Mouse (Mus musculus): ENCODE measurements at regions not wholly inside any gene's neighbourhood (a gene's known extent, or its start where the extent isn't known, plus 50 kb on each side); places are given as distances from the start of the nearest gene placed in this dataset.

DNA sequence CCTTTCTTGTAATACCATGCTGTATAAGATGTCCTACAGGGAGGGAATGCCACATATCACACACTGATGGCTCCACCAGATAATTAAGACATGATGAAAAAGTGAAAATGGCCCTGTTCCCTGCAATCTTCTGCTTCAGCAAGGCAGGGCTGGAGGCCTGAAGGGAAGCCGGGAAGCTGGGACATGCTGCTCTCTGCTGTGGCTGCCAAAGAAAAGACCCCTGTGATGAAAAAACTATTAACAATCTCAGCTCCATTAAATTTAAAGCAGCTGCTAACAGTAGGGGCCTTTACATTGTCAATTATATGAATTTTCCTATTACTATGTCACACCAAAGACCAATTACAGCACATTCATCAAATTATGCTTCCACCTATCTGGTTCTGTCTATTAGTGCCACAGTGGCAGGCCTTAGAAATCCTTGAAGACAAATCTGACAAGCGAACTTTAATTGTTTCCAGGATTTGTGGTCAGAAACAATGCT lies 239.8 kb downstream of the Gm11232 start:
- no peaks in the 10 kb centered on the region for H3K36me3 ChIP-seq (ENCODE audit: control insufficient read depth, insufficient read depth, low read length)
- no peak for DNase-seq (ENCODE audit: low spot score)
- no peak overlapping the region for H3K27ac ChIP-seq (replicated peaks)
- no peak overlapping the region for H3K4me2 ChIP-seq (replicated peaks; ENCODE audit: low read depth)
- no peaks in the 10 kb centered on the region for H3K9me3 ChIP-seq (ENCODE audit: control insufficient read depth, low read length)
- no peak for ATAC-seq (ENCODE audit: low FRiP score, low TSS enrichment)
- TF ChIP-seq CTCF (IDR thresholded peaks at IDR 0.05; ENCODE audit: low read depth) = no peak
- no peak for TF ChIP-seq EP300 (optimal IDR thresholded peaks at IDR 0.05)
- no peak overlapping the region for H3K4me3 ChIP-seq (ENCODE audit: low read depth, low read length)
- no peaks in the 10 kb centered on the region for H3K4me1 ChIP-seq (replicated peaks; ENCODE audit: control insufficient read depth, insufficient read depth)
- WGBS = 64% methylated on average over 2 of the region's 2 CpGs
- H3K27me3 ChIP-seq (ENCODE audit: control insufficient read depth, insufficient read depth, low read length) = no peaks in the 10 kb centered on the region
- H3K9ac ChIP-seq (ENCODE audit: low read length) = no peak overlapping the region

DNA sequence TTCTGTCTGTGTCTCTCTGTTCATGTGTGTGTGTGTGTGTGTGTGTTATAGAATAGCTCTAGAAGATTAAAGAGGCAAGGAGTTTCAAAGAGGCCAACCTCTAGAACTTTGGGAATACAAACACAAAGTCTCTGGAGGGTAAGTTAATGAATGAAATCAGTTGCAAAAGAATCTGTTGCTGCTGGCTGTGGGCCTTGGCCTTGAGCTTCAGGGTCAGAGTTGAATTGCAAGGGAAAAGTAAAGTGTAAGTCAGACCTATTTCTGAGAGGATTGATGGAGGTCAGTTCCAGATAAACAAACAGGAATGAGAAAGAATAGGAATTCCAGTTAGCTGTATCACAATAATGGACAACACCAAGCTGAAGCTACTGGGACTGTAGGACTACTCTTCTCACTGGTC lies 250.9 kb downstream of the Gm11232 start:
- H3K9me3 ChIP-seq (ENCODE audit: control insufficient read depth, low read length) = no peaks in the 10 kb centered on the region
- H3K27me3 ChIP-seq (ENCODE audit: control insufficient read depth, insufficient read depth, low read length) = no peaks in the 10 kb centered on the region
- H3K4me3 ChIP-seq (ENCODE audit: low read depth, low read length) = no peak overlapping the region
- no peak for DNase-seq (ENCODE audit: low spot score)
- no peak overlapping the region for H3K27ac ChIP-seq (replicated peaks)
- H3K36me3 ChIP-seq (ENCODE audit: control insufficient read depth, insufficient read depth, low read length) = no peaks in the 10 kb centered on the region
- no peak overlapping the region for H3K4me2 ChIP-seq (replicated peaks; ENCODE audit: low read depth)
- H3K4me1 ChIP-seq (replicated peaks; ENCODE audit: control insufficient read depth, insufficient read depth) = no peaks in the 10 kb centered on the region
- TF ChIP-seq EP300 (optimal IDR thresholded peaks at IDR 0.05) = no peak
- TF ChIP-seq CTCF (IDR thresholded peaks at IDR 0.05; ENCODE audit: low read depth) = no peak
- no peak overlapping the region for H3K9ac ChIP-seq (ENCODE audit: low read length)
- no peak for ATAC-seq (ENCODE audit: low FRiP score, low TSS enrichment)

DNA sequence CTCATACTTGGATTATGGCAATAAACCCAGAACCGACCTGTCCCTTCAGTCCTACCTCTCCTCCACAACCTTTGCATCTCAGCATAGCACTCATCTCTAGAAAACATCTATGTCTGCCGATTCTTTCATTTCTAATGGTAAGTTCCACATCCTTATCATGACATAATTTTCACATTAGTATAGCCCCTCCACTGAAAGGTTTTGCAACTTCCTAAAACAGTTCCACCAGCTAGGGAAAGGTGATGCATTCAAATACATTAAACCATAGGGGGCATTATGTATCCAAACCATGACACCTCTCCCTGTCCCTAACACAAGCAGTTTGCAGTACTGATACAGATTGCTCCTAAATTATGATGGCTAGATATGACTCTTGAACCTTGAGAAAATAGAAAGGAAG lies 268.0 kb downstream of the Gm11232 start:
- no peak for TF ChIP-seq CTCF (IDR thresholded peaks at IDR 0.05; ENCODE audit: low read depth)
- TF ChIP-seq EP300 (optimal IDR thresholded peaks at IDR 0.05) = no peak
- no peaks in the 10 kb centered on the region for H3K36me3 ChIP-seq (ENCODE audit: control insufficient read depth, insufficient read depth, low read length)
- 89% methylated on average over 2 of the region's 2 CpGs for WGBS
- no peaks in the 10 kb centered on the region for H3K9me3 ChIP-seq (ENCODE audit: control insufficient read depth, low read length)
- H3K27me3 ChIP-seq (ENCODE audit: control insufficient read depth, insufficient read depth, low read length) = no peaks in the 10 kb centered on the region
- no peak overlapping the region for H3K4me2 ChIP-seq (replicated peaks; ENCODE audit: low read depth)
- no peaks in the 10 kb centered on the region for H3K4me1 ChIP-seq (replicated peaks; ENCODE audit: control insufficient read depth, insufficient read depth)
- H3K9ac ChIP-seq (ENCODE audit: low read length) = no peak overlapping the region
- no peak for DNase-seq (ENCODE audit: low spot score)
- H3K27ac ChIP-seq (replicated peaks) = no peak overlapping the region
- no peak overlapping the region for H3K4me3 ChIP-seq (ENCODE audit: low read depth, low read length)
- no peak for ATAC-seq (ENCODE audit: low FRiP score, low TSS enrichment)

GRCm38 (mm10) chr4:71488663-71489161 lies 269.1 kb downstream of the Gm11232 start:
- no peak overlapping the region for H3K27ac ChIP-seq (replicated peaks)
- WGBS = 17% methylated on average over 2 of the region's 2 CpGs
- ATAC-seq (ENCODE audit: low FRiP score, low TSS enrichment) = peak; percentile 45; the same call in 1 of the 2 replicates

DNA sequence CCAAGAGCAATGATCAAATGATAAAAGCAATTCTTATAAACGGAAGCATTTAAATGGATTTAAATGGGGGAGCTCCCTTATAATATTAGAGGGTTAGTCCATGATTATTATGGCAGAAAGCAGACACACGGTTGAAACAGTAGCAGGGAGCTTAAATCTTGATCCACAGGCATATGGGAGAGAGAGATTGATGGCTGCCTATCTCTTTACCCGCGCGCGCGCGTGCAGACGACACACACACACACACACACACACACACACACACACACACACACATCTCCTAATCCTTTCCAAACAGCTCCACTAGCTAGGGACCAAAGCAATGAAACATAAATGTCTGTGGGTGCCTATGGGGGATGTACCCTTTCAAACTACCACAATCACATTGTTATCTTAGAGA lies 269.7 kb downstream of the Gm11232 start:
- 83% methylated on average over 9 of the region's 9 CpGs for whole genome bisulfite sequencing
- Histone ChIP-seq H3K4me1 (replicated peaks; ENCODE audit: control insufficient read depth, insufficient read depth) (no peaks in the 10 kb centered on the region), H3K9me3 (ENCODE audit: control insufficient read depth, low read length) (no peaks in the 10 kb centered on the region), H3K27me3 (ENCODE audit: control insufficient read depth, insufficient read depth, low read length) (no peaks in the 10 kb centered on the region), H3K4me3 (ENCODE audit: low read depth, low read length) (no peak overlapping the region), H3K36me3 (ENCODE audit: control insufficient read depth, insufficient read depth, low read length) (no peaks in the 10 kb centered on the region), H3K9ac (ENCODE audit: low read length) (no peak overlapping the region), H3K4me2 (replicated peaks; ENCODE audit: low read depth) (no peak overlapping the region), H3K27ac (replicated peaks) (no peak overlapping the region)
- no peak for DNase-seq (ENCODE audit: low spot score)
- ATAC-seq (ENCODE audit: low FRiP score, low TSS enrichment) = no peak
- TF ChIP-seq CTCF (IDR thresholded peaks at IDR 0.05; ENCODE audit: low read depth) = no peak

More at GRCm38 (mm10) chr4:71488663-71489161, 269.1 kb downstream of the Gm11232 start:
- H3K9ac ChIP-seq (ENCODE audit: low read length) = no peak overlapping the region
- DNase-seq (ENCODE audit: low spot score) = no peak
- no peak for TF ChIP-seq EP300 (optimal IDR thresholded peaks at IDR 0.05)
- TF ChIP-seq CTCF (IDR thresholded peaks at IDR 0.05; ENCODE audit: low read depth) = no peak
- no peak overlapping the region for H3K4me3 ChIP-seq (ENCODE audit: low read depth, low read length)
- H3K27me3 ChIP-seq (ENCODE audit: control insufficient read depth, insufficient read depth, low read length) = no peaks in the 10 kb centered on the region
- H3K36me3 ChIP-seq (ENCODE audit: control insufficient read depth, insufficient read depth, low read length) = no peaks in the 10 kb centered on the region
- H3K4me2 ChIP-seq (replicated peaks; ENCODE audit: low read depth) = no peak overlapping the region
- H3K4me1 ChIP-seq (replicated peaks; ENCODE audit: control insufficient read depth, insufficient read depth) = no peaks in the 10 kb centered on the region
- H3K9me3 ChIP-seq (ENCODE audit: control insufficient read depth, low read length) = no peaks in the 10 kb centered on the region

GRCm38 (mm10) chr4:71480960-71481359 lies 276.8 kb downstream of the Gm11232 start:
- ATAC-seq (ENCODE audit: low FRiP score, low TSS enrichment) (no peak), DNase-seq (ENCODE audit: low spot score) (no peak)
- 89% methylated on average over 2 of the region's 2 CpGs for WGBS

More at GRCm38 (mm10) chr4:71480960-71481359, 276.8 kb downstream of the Gm11232 start:
- Histone ChIP-seq H3K4me2 (replicated peaks; ENCODE audit: low read depth) (no peak overlapping the region), H3K36me3 (ENCODE audit: control insufficient read depth, insufficient read depth, low read length) (no peaks in the 10 kb centered on the region), H3K9ac (ENCODE audit: low read length) (no peak overlapping the region), H3K27ac (replicated peaks) (no peak overlapping the region), H3K4me1 (replicated peaks; ENCODE audit: control insufficient read depth, insufficient read depth) (no peaks in the 10 kb centered on the region), H3K4me3 (ENCODE audit: low read depth, low read length) (no peak overlapping the region), H3K27me3 (ENCODE audit: control insufficient read depth, insufficient read depth, low read length) (no peaks in the 10 kb centered on the region), H3K9me3 (ENCODE audit: control insufficient read depth, low read length) (no peaks in the 10 kb centered on the region)
- TF ChIP-seq EP300 (optimal IDR thresholded peaks at IDR 0.05) (no peak), CTCF (IDR thresholded peaks at IDR 0.05; ENCODE audit: low read depth) (no peak)
